Mouse (Mus musculus) lung, postnatal 0 days (tissue): ENCODE results near the gene Cinp.

Experiments
- CTCF ChIP-seq: IDR thresholded peaks from 2 replicates; pipeline ENCODE4 v1.5.1; 2016; ENCODE audit warnings: antibody characterized with exemption, mild to moderate bottlenecking
- EP300 ChIP-seq: IDR thresholded peaks from 2 replicates; pipeline ENCODE4 v1.6.1; 2016; ENCODE audit warnings: antibody characterized with exemption, mild to moderate bottlenecking, control low read depth

DNA sequence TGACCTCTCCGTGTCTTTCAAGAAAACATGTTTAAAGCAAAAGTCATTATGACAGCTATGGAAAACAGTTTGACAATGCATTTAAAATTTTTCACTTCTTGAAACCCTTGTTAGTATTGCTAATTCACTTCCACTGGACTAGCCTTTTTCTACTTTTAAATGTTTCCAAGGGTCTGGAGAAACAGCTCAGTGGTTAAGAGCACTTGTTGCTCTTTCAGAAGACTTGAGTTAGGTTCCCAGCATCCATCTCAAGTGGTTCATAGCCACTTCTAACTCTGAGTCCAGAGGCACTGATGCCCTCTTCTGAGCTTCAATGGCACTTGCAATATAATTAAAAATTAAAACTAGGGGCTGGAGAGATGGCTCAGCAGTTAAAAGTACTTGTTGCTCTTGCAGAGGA lies 2.9 kb upstream of the Cinp start:
- TF ChIP-seq CTCF (peak; percentile 14; the same call in 1 of the 2 replicates), EP300 (peak; percentile 60)
